Mouse (Mus musculus): ENCODE data around the gene Cyp8b1. TPM values are rescaled to one million over a fixed set of nuclear protein-coding genes. Genes with fewer than 3 reads are reported as not detected.

Cyp8b1 gene
- not detected for polyA plus RNA-seq (2012; fragmentation: generic; extraction: Trizol)
- long read RNA-seq, experiment 1: 0 reads
- long read RNA-seq, experiment 2: 0 reads

GRCm38 (mm10) chr9:121916102-121916501, at the start of gene Cyp8b1:
Cyp8b1 (minus strand) TSS chr9:121916305.
- TF ChIP-seq CTCF (IDR thresholded peaks at IDR 0.05; ENCODE audit: control insufficient read depth, insufficient read depth, insufficient read length): no peak
- no peak for TF ChIP-seq FOSL1 (IDR thresholded peaks at IDR 0.05; ENCODE audit: insufficient read depth, low read length, poor library complexity, severe bottlenecking)
- TF ChIP-seq MYOD1 (IDR thresholded peaks at IDR 0.05; ENCODE audit: control insufficient read depth, insufficient read length, low read depth): no peak
- no peak for TF ChIP-seq MYOG (IDR thresholded peaks at IDR 0.05; ENCODE audit: control insufficient read depth, extremely low read depth, insufficient read length)
- no peak for TF ChIP-seq MAX (IDR thresholded peaks at IDR 0.05)

DNA sequence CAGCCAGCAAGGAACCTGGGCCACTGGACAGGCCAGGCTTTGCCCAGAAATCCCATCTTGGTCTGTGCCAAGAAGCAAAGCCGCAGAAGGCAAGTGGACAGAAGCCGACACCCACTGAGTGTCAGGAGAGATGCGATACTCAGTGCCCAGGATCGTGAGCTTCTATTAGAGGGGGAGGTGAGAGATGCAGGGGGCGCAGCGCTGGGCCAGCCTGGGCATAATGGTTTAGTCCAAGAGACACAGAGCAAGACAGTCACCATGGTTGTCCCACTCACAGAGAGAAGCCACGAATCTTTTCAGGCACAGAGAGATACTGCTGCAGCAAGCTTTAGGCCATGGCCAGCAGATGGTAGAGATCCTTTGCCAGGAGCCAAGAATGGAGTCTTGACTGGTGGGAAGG, 48.8 kb upstream of the Cyp8b1 start:
- Histone ChIP-seq H3K79me3 (ENCODE audit: low read depth) (no peaks in the 10 kb centered on the region), H3K36me3 (ENCODE audit: control insufficient read depth, insufficient read depth) (no peaks in the 10 kb centered on the region), H3K27me3 (ENCODE audit: control insufficient read depth, insufficient read depth, insufficient read length) (peaks cover 24% of the 10 kb centered on the region), H3K79me2 (ENCODE audit: control insufficient read depth, insufficient read depth) (no peaks in the 10 kb centered on the region), H3ac (ENCODE audit: control insufficient read depth, insufficient read length, low read depth) (no peak overlapping the region), H3K4me3 (ENCODE audit: insufficient read depth, poor library complexity, severe bottlenecking) (no peak overlapping the region)
- TF ChIP-seq FOSL1 (IDR thresholded peaks at IDR 0.05; ENCODE audit: insufficient read depth, low read length, poor library complexity, severe bottlenecking) (no peak), USF1 (IDR thresholded peaks at IDR 0.05; ENCODE audit: low read depth) (no peak), MAX (IDR thresholded peaks at IDR 0.05) (no peak), CTCF (IDR thresholded peaks at IDR 0.05; ENCODE audit: control insufficient read depth, insufficient read depth, insufficient read length) (no peak), CEBPB (IDR thresholded peaks at IDR 0.05; ENCODE audit: low read depth) (no peak), MYOG (IDR thresholded peaks at IDR 0.05; ENCODE audit: control insufficient read depth, extremely low read depth, insufficient read length) (no peak), MYOD1 (IDR thresholded peaks at IDR 0.05; ENCODE audit: control insufficient read depth, insufficient read length, low read depth) (no peak)

More at GRCm38 (mm10) chr9:121916102-121916501, at the start of gene Cyp8b1:
- Histone ChIP-seq H3K79me2 (ENCODE audit: control insufficient read depth, insufficient read depth) (no peaks in the 10 kb centered on the region), H3K27me3 (ENCODE audit: control insufficient read depth, insufficient read depth, insufficient read length) (peaks cover 7% of the 10 kb centered on the region), H3K4me3 (ENCODE audit: insufficient read depth, poor library complexity, severe bottlenecking) (no peak within 1 kb of the TSS), H3K79me3 (ENCODE audit: low read depth) (no peaks in the 10 kb centered on the region), H3ac (ENCODE audit: control insufficient read depth, insufficient read length, low read depth) (no peak within 1 kb of the TSS), H3K36me3 (ENCODE audit: control insufficient read depth, insufficient read depth) (no peaks in the 10 kb centered on the region)

GRCm38 (mm10) chr9:121959966-121960635, 44.0 kb upstream of the Cyp8b1 start:
- no peaks in the 10 kb centered on the region for H3K79me3 ChIP-seq (ENCODE audit: low read depth)
- H3K36me3 ChIP-seq (ENCODE audit: control insufficient read depth, insufficient read depth): no peaks in the 10 kb centered on the region
- H3ac ChIP-seq (ENCODE audit: control insufficient read depth, insufficient read length, low read depth): no peak overlapping the region
- H3K4me3 ChIP-seq (ENCODE audit: insufficient read depth, poor library complexity, severe bottlenecking): no peak overlapping the region
- H3K79me2 ChIP-seq (ENCODE audit: control insufficient read depth, insufficient read depth): no peaks in the 10 kb centered on the region
- peaks cover 5% of the 10 kb centered on the region for H3K27me3 ChIP-seq (ENCODE audit: control insufficient read depth, insufficient read depth, insufficient read length)
- no peak for TF ChIP-seq FOSL1 (IDR thresholded peaks at IDR 0.05; ENCODE audit: insufficient read depth, low read length, poor library complexity, severe bottlenecking)
- no peak for TF ChIP-seq CTCF (IDR thresholded peaks at IDR 0.05; ENCODE audit: control insufficient read depth, insufficient read depth, insufficient read length)
- no peak for TF ChIP-seq MYOD1 (IDR thresholded peaks at IDR 0.05; ENCODE audit: control insufficient read depth, insufficient read length, low read depth)
- TF ChIP-seq MYOG (IDR thresholded peaks at IDR 0.05; ENCODE audit: control insufficient read depth, extremely low read depth, insufficient read length): no peak
- TF ChIP-seq CEBPB (IDR thresholded peaks at IDR 0.05; ENCODE audit: low read depth): no peak
- TF ChIP-seq MAX (IDR thresholded peaks at IDR 0.05): no peak
- no peak for TF ChIP-seq USF1 (IDR thresholded peaks at IDR 0.05; ENCODE audit: low read depth)

DNA sequence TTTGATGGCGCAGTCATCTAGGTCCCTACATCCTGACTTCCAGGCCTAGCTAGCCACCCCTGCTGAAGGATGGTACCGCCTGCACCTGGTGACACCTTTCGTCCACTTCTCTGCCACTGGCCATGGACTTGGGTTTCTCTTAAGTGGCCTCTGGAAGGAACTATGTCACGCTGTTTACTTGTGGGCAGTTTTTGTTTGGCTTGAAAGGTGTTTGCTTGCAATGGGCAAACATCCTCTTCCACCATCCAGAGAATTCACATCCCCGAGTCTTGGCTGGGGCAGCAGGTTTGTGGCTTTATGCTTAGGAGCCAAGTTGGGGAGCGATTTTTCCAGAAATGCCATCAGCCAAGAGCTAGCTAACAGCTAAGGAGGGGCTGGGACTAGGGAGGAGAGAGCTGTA, 36.5 kb upstream of the Cyp8b1 start:
- TF ChIP-seq MYOG (IDR thresholded peaks at IDR 0.05; ENCODE audit: control insufficient read depth, extremely low read depth, insufficient read length): no peak
- TF ChIP-seq MAX (IDR thresholded peaks at IDR 0.05): no peak
- no peak for TF ChIP-seq MYOD1 (IDR thresholded peaks at IDR 0.05; ENCODE audit: control insufficient read depth, insufficient read length, low read depth)

DNA sequence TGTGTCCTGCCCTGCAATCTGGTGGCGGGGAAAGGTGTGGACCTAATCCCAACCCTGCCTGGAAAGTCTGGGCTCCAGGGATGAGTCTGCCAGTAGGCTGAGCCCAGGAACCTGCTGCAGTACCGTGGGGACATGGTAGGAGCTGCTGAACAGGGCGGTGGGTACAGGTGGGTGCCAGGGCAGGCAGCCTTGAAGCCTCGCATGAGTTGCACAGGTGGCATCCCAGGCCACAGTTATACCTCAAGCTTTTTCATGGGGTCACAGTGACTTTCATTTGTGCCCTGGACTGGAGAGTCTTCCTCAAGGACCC, 35.0 kb upstream of the Cyp8b1 start:
- H3K27me3 ChIP-seq (ENCODE audit: control insufficient read depth, insufficient read depth, insufficient read length): peaks cover 39% of the 10 kb centered on the region
- no peak for TF ChIP-seq MAX (IDR thresholded peaks at IDR 0.05)
- TF ChIP-seq FOSL1 (IDR thresholded peaks at IDR 0.05; ENCODE audit: insufficient read depth, low read length, poor library complexity, severe bottlenecking): no peak
- no peak for TF ChIP-seq USF1 (IDR thresholded peaks at IDR 0.05; ENCODE audit: low read depth)
- no peak for TF ChIP-seq CEBPB (IDR thresholded peaks at IDR 0.05; ENCODE audit: low read depth)
- no peak for TF ChIP-seq CTCF (IDR thresholded peaks at IDR 0.05; ENCODE audit: control insufficient read depth, insufficient read depth, insufficient read length)
- TF ChIP-seq MYOG (IDR thresholded peaks at IDR 0.05; ENCODE audit: control insufficient read depth, extremely low read depth, insufficient read length): no peak
- TF ChIP-seq MYOD1 (IDR thresholded peaks at IDR 0.05; ENCODE audit: control insufficient read depth, insufficient read length, low read depth): no peak
- no peaks in the 10 kb centered on the region for H3K79me2 ChIP-seq (ENCODE audit: control insufficient read depth, insufficient read depth)
- H3K4me3 ChIP-seq (ENCODE audit: insufficient read depth, poor library complexity, severe bottlenecking): no peak overlapping the region
- H3K79me3 ChIP-seq (ENCODE audit: low read depth): no peaks in the 10 kb centered on the region
- no peak overlapping the region for H3ac ChIP-seq (ENCODE audit: control insufficient read depth, insufficient read length, low read depth)
- no peaks in the 10 kb centered on the region for H3K36me3 ChIP-seq (ENCODE audit: control insufficient read depth, insufficient read depth)

More for the DNA sequence above, 36.5 kb upstream of the Cyp8b1 start:
- Histone ChIP-seq H3K79me2 (ENCODE audit: control insufficient read depth, insufficient read depth) (no peaks in the 10 kb centered on the region), H3K36me3 (ENCODE audit: control insufficient read depth, insufficient read depth) (no peaks in the 10 kb centered on the region), H3K4me3 (ENCODE audit: insufficient read depth, poor library complexity, severe bottlenecking) (no peak overlapping the region), H3K27me3 (ENCODE audit: control insufficient read depth, insufficient read depth, insufficient read length) (peaks cover 31% of the 10 kb centered on the region), H3ac (ENCODE audit: control insufficient read depth, insufficient read length, low read depth) (no peak overlapping the region), H3K79me3 (ENCODE audit: low read depth) (no peaks in the 10 kb centered on the region)

Data from C2C12 (cell line).